Mouse (Mus musculus): Measurements from ENCODE around the gene Srgap2.

GRCm38 (mm10) chr1:131238931-131239381 is 288.2 kb downstream of the Srgap2 start:
- TF ChIP-seq CTCF (IDR thresholded peaks at IDR 0.05; ENCODE audit: low read depth) (no peak), EP300 (IDR thresholded peaks at IDR 0.05; ENCODE audit: low read depth) (no peak)
